Mouse (Mus musculus) R1 (cell line): ENCODE measurements around the gene Farp2.
"Not testable (repeated sequence)": the region's sequence is repeated elsewhere in the genome, so short reads cannot be mapped to it uniquely, and the experiment has no call there.

Experiments used
- DNase-seq: peaks from one replicate; pipeline ENCODE4 v3.0.0-alpha.2; 2018; ENCODE audit warnings: low read depth, low spot score

The Farp2 gene

DNA sequence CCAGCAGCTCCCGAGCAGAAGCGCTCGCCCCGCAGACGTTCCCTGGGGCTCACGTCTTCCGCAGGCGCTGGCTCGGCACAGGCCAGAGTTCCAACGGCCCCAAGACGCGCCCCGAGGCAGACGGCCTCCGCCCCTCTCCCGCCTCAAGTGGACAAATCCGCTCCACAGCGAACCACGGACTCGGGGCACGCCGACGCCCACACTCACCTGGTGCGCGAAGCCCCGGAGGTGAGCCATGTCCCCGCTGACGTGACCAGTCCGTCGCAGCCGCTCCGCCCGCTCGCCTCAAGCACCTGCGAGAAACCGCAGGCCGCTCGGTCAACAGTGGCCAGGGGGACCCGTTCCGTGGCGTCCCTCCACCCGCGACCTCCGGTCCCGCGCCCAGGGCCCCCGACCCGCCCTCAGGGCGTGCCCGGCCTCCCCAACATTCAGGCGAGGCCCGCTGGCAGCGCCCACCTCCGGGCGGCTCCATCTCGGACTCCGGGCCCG is 123.3 kb downstream of the Farp2 start:
- peak; percentile 45 for DNase-seq

DNA sequence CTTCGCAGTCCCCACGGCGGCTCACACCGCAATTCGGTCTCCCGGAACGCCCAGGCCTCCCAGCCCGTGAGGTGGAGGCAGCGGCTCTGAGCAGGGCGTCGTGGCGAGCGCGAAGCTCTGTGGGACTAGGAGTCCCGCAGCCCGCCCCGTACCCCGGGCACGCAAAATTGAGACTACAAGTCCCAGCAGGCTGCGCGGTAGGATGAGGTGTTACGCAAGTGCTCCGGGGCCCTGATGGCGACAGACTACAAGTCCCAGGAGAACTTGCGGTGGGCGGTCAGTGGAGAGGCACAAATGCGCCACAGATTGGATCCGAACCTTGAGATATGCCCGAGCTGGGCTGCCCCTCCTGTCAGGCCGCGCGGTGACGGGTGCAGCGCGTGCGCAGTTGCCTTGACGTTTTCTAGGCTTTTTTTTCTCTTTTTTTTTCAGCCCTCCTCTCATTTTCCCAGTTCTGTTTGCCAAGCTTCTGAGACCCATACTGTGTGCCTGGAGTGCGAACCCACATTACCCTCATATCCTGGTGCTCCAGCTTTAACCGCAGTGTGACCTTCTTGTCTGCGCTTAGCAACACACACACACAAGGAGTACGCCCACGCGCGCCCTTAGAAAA is 123.8 kb downstream of the Farp2 start:
- peak; percentile 100 for DNase-seq

DNA sequence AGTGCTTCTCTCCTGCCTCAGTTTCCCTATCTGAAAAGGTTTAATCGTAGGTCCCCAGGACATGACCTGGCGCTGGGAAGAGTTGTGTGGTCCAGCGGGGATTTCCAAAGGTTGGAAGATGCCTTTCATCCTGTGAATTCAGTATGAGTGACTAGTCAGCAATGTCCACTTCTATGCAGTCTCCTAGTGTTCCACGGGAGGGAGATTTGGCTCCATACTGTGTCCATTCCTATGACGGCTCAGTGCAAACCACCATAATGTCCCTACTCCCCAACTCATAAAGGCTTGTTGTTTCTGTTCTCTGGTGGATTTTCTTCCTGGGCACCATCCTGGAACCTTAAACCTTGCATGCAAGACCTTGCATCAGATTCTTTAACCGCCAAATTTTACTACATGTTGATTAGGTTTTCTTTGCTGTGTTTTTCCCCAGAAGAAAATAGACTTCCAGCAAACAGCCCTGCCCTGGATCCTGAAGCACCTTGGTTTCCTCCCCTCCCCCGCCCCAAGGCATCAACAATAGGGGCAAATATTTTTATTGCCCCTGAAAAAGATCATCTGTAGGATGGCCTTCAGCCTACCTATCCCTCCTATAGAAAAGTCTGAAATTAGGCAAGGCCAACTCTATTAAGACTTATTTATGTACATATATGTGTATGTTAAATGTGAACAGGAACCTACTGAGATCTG is 124.5 kb downstream of the Farp2 start:
- no peak for DNase-seq

DNA sequence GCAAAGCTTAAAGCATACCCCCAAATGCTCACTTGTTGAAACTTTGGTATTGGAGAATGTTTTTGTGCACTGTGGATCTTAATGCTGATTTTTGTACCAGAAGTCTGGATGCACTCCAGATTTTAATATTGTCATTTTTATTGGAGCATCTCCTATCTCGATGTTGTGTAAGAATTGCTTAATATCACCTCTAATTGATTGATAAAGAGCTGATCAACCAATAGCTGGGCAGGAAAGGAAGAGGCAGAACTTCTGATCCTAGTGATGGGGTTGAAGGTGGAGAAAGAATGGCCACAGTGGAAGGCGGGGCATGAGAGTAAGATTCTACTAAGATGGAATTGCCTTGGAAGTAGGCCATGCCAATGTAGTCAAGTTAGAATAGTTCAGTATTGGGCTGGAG is 130.1 kb downstream of the Farp2 start:
- DNase-seq: no peak

DNA sequence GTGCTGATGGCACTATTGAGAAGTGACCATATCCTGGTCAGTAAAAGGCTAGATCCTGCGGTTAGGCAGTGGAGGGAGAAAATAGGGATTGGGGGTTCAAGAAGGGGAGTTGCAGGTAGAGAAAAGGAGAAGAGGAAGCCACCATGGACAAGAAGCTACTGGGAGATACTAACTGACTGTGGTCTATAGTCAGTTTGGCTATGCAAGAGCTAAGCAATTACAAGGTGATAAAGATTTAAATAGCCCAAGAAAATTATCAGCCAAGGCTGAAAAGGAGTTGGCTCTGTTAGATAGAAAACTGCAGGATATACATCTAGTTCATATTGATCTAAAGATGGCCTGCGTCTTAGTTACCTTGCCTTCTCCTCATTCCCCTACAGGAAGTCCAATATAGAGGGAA is 130.8 kb downstream of the Farp2 start:
- no peak for DNase-seq

DNA sequence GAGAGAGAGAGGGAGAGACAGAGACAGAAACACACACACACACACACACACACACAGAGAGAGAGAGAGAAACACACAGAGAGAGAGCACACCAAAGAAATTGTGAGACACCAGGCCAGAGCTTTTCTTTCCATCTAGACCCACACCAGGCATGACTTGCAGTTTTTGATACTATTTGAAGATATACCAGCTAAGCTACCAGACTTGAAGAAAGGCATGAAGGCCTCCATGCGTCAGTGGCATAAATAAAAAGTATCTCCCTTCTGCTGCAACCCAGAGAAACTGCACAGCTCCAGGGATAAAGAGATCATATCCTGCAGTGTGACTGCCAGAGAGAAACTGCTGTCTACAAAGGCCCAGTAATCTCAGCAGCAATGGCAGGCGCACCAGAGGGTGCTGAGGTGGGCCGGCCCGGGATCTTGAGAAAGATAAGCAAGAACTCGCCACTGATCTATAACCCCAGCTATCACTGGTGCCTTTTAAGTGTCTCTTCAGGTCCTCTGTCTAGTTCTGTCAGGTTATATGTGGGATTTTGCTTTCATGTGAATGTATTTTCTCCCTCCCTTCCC is 137.8 kb downstream of the Farp2 start:
- DNase-seq: no peak

DNA sequence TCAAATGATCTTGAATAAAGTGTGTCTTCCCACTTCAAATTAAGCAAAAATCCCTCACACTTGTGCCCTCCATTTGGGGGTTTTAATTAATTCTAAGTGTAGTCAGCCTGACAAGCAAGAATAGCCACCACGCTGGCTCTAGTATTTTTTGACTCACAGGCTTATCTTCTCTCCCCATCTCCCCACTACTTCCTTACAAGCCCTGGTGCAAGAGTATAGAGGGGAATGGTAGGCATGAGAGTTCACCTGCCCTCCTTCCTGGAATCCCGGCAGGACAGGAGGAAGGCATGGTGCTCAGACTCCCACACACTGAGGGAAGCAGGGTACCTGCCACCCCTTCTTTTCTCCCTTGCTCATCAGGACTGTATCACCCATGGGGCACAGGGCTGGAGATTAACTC is 142.4 kb downstream of the Farp2 start:
- no peak for DNase-seq

DNA sequence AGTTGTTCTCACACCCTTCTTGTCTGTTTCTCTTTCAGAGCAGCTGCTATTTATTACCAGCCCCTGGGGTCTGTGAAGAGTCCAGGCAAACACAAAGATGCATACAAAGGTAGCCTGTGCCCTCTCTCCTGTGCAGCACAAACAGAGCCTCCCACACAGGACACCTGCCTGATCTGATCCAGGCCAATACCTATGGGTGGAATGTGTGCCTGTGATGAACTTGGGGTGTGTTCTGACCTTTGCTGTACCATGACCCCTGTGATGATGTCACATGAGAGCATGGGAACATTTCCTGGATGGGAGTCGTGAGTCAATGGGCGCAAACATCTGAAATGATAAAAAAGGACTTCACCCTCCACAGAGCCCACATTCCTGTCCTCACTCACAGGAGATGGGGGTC is 142.9 kb downstream of the Farp2 start:
- DNase-seq: no peak

DNA sequence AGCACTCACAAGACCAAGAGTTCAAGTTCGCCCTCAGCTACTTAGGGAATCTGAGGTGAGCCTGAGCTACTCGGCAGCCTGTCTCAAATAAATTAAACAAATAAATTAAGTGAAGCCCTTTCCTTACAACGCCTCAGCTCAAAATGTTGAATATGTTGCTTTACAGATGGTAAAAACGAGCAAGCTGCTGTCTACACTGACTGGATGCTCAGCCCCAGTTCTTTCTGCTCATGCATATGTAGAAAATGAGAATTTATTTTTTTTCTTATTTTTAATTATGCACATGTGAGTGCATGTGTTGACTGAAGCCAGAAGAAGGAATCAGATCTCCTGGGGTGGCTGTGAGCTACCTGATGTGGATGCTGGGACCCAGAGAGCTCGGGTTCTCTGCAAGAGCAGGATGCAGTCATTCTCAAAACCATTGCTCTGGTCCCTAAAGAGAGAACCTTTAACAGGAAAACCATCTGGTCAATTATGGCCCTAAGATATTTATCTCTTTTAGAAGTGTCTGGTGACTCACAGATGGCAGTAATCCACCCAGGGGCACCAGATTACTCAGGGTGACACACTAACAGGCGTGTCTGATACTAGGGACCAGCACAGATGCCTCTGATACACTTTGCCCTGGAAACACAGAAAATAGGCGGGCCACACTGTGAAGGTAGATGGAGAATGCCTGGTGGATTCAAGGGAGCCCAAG is 144.6 kb downstream of the Farp2 start:
- no peak for DNase-seq

DNA sequence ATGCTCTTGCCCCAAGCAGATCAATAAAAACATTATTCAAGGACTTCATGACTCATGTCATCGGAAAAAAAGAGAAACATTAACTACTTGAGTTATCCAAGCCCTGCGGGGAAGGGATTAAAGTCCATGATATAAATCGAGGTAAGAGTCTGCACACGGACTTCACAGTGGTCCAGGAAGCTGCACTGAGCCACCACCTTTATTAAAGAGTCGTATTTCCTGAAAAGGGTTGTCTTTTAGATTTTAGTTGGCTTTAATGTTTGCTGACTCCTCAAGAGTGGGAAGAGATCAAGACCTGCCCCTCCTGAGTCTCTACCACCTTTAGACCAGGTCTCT is 145.1 kb downstream of the Farp2 start:
- DNase-seq: no peak

DNA sequence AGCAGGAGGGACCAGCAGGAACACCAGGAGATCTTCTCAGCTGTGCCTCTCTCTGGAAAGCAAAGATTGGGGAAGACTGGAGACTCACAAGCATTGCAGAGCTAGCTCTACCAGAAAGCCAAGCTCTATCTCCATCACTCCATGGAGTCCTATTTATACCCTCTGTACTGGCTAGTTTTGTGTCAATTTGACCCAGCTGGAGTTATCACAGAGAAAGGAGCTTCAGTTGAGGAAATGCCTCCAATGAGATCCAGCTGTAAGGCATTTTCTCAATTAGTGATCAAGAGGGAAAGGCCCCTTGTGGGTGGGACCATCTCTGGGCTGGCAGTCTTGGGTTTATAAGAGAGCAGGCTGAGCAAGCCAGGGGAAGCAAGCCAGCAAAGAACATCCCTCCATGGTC is 146.7 kb downstream of the Farp2 start, which contains the start of gene Stk25:
Gene Stk25, minus strand, starts transcription at position 101 of the 400 bp plus-strand sequence.
- not testable (repeated sequence) for DNase-seq

DNA sequence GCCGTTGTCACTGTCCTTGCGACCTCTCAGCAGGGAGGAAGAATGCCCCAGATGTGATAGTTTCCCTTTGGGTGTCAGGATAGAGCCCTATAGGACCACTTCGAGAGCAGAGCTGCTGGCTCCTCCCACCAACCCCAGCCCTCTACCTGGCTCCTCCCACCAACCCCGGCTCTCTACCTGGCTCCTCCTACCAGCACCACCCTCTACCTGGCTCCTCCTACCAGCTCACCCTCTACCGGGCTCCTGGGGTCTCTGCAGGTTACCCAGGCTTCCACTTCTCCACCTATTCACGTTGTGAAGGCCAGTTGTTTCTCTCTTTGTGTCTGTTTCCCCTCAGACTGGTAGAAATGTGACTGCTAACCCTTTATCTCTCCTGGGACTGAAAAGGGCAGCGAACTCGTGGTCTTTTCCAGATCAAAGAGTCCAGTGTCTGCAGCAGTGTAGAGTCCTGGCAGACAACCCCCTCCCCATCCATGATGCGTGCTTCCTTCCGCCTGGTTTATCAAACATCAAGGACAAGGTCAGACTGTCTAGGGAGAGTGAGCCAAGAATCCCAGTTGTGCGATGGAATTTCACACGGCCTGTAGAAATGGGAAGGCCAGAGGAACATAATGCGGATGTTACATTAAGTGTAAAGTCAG is 156.0 kb downstream of the Farp2 start:
- DNase-seq: peak; percentile 89

DNA sequence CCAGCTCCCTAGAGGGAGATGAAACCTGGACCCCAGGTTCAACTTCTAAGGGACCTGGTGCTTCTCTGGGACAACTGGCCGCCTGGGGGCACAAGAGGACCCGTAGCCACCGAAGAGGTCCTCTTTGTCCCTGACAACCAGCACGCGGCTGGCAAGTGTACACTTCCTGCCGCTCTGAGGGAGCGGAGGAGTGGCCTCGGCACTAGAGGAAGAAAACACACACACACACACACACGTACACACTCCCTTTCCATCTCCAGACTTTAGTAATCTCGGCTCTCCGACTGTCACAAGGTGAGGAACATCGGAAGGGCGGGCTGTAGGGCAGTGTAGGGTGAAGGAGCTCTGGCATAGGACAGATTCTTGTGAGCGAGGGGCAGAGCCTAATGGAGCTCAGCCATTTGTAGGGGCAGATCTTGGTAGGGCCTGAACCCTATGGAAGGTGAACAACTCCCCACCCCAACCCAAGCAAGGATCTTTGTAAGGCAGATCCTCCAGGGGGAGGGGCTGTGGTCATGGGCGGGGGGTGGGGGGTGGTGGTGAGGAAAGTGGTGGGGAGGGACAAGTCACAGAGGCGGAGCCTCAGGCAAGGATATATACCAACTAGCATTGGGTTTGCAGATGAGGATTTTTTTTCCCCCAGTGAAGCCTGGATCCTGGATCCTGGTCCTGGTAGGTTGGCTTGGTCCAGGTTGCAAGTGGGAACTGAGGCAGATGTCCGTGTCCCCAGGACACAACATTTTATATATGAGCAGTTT is 157.1 kb downstream of the Farp2 start:
- DNase-seq: peak; percentile 87

DNA sequence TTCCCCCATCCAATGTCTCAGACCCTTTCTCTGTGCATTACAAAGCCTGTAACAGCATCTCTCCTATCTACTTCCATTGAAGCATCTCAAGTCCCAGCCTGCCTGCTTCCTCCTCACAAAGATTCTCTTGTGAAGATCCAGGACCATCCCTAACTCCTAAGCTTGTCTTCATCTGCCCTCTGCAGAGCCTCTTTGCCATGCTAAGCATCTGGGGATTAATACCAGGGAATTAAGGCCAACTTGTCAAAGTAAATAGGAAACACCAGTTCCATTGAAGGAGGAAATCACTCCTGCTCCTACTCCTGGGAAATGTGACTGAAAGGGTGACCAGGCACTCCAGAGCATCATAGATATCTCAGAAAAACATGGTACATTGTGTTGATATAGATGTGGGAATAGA is 158.1 kb downstream of the Farp2 start:
- DNase-seq: no peak
